Mouse (Mus musculus) cerebellum, adult 2 months (tissue): Measurements from ENCODE around the gene Hnrnph2.

Source experiments
- CTCF ChIP-seq: fragments of 200-500 bp; IDR thresholded peaks from 2 replicates; pipeline ENCODE4 v1.5.1; 2011; ENCODE audit warnings: low read depth, mild to moderate bottlenecking, control low read depth, low read length, moderate library complexity, borderline replicate concordance; ENCODE audit not compliant: insufficient read depth
- POLR2A ChIP-seq: fragments of 200-500 bp; IDR thresholded peaks from 2 replicates; pipeline ENCODE4 v1.6.1; 2011; ENCODE audit warnings: low read length, control low read depth, borderline replicate concordance; ENCODE audit not compliant: insufficient read depth

DNA sequence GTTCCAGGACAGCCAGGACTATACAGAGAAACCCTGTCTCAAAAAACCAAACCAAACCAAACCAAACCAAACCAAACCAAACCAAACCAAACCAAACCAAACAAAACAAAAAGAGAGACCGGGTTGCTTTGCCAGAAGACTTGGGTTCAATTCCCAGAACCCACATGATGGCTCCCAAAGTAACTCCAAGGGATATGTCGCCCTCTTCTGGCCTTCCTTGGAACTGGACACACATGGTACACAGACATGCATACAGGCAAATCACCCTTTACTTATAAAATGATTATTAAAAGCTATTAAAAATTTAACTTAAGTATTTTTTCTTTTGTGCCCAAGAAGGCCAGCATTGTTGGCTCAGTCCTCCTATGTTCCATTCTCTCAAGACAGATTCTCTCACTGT is 13.3 kb downstream of the Hnrnph2 start:
- no peak for TF ChIP-seq POLR2A
- no peak for TF ChIP-seq CTCF
